Mouse (Mus musculus): ENCODE measurements at regions not wholly inside any gene's neighbourhood (a gene's known extent, or its start where the extent isn't known, plus 50 kb on each side); places are given as distances from the start of the nearest gene placed in this dataset.
"Not testable (repeated sequence)": the region's sequence is repeated elsewhere in the genome, so short reads cannot be mapped to it uniquely, and the experiment has no call there.

DNA sequence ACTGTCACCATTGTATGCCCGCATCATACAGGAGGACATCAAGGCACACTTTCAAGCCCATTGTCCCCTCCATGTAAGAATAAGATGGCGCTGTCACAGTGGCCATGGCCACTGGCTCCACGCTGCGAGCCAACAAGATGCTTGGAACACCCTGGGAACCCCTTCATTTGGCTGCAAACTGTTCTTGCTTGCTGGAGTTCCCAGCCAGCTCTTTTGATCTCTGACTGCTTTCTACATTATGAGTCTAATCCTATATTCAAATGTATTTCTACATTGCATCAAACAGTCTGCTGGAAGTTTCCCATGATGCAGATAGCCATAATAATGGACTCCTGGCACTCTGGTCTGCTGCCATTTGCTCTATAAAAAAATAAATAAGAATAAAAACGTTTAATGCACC lies 131.6 kb upstream of the Irx2 start:
- ATAC-seq (replicated peaks; ENCODE audit: poor library complexity): no peak

DNA sequence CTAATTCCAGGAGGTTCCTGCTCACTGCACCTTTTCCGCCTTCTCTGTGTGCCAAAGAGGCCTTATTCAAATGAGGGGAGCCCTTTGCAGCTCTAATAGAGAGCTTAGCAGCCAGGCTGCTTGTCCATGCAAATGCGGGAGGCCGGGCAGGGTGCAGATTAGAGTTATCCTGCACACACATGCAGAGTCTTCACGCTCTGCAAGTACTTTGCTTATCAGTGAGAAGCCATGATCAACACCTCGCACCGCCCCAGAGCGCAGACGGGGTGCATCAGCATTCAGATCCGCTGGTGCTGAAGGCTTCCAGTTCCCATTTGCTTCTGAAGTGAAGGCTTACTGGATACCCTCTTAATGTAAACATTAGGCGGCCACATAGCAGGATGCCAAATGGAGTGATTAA lies 131.1 kb upstream of the Irx2 start:
- ATAC-seq (replicated peaks; ENCODE audit: poor library complexity): no peak

DNA sequence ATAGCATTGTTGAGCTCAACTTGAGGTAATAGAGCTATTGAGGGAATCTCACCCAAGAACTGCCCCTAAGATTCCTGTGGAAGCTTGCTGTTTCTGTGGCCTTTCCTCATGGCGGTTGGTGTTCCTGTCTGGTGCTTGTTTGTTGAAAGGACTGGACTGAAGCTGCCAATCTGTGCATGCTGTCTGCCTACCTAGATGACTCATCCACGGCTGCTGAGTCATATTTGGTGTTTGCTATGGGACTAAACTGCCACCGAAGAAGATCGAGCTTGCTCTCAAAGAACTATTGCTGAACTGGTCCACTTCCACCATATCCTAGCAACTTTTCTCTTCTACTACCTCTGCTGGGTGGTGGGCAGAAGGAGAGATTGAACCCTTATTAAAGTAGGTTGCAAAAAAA lies 122.7 kb upstream of the Irx2 start:
- no peak for ATAC-seq (replicated peaks; ENCODE audit: poor library complexity)

DNA sequence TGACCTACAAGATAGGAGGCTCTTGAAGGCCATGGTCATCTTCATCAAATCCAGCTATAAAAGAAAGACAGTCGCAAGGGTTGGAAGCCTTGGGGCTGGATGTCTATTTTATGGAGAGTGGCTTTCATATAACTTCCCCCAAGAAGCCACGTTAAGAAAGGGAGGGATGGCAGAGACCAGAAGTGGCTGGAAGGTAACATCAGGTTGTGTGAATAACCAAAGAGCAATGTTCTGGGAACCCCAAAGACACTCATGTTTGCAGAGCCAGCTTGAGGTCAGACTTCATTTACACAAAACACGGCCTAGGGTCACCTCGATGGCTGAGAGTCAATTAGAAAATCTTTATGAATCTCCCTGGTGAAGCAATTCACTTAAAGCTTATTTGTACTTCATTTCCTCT lies 90.0 kb upstream of the Irx2 start:
- ATAC-seq (replicated peaks; ENCODE audit: poor library complexity): no peak

DNA sequence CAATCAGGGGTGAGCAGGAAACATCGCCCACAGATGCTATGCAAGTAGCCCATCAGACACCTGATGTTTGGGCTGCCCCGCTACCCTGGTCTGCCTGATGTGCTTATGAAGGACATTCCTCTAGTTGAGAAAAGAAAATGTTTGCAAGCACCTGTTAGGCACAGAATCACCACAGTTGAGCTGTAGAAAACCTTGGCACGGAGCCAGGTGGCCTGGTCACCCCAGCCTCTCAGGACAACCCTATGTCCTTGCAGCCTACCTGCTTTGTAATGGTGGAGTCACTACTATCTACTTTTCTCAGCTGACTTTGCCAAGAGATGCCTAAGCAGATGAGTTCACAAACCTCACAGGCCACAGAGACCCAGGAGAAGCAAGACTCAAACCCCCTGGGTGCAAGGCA lies 86.9 kb upstream of the Irx2 start:
- ATAC-seq (replicated peaks; ENCODE audit: poor library complexity): no peak

DNA sequence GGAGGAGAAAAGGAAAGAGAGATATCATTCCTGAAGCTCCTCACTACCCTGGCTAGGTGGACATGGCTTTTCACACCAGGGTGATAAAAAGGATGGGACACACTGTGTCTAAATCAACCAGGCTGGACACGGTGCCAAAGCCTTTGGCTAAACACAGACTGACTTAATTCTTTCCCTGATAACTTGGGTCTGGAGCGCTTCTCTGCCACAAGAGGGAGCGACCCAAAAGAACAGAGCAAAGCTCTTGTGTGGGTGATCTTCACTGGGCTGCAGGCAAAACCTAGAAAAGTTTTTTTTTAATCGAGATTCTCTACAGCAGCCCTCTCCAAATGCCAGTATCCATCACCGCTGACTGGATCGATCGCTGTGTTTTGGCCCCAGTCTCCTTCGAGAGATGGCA lies 70.7 kb upstream of the Irx2 start:
- no peak for ATAC-seq (replicated peaks; ENCODE audit: poor library complexity)

DNA sequence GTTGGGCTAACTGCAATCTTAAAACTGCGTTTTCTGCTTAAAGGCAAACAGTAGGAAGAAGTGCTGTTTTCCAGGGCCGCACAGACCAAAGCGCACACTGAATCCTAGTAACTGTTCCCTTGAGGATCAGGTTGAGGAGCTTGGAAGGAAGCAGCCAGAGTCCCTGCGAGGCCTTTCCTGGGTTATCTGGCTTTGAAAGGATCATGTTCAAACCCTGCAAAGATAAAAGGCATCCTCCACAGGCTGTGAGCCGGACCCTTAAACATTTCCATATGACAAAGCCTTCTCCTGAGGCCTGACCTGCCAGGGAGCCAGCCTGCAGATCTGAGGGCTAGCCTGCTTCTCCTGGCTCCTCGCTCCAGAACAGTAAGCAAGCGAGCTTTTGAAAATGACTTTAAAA lies 56.7 kb upstream of the Irx2 start:
- ATAC-seq (replicated peaks; ENCODE audit: poor library complexity): no peak

DNA sequence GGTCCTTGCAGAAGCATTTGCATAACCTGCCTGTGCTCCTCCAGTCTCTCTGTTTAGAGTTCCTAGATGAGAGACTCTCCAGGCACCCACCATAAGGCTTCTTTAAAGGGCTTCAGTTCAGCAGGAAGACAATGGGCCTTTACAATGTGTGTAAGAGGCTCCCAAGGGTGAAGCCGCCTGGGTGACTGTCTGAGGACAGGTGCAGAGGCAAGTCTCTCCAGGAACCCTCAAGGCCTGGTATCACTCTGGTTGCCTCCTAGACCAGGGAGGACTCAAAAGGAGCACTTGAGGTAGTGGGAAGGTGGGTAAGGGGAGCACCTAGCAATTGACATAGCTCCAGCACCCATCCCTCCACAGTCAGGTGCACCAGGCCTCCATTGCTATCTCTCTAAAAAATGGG lies 55.8 kb upstream of the Irx2 start:
- ATAC-seq (replicated peaks; ENCODE audit: poor library complexity): no peak

DNA sequence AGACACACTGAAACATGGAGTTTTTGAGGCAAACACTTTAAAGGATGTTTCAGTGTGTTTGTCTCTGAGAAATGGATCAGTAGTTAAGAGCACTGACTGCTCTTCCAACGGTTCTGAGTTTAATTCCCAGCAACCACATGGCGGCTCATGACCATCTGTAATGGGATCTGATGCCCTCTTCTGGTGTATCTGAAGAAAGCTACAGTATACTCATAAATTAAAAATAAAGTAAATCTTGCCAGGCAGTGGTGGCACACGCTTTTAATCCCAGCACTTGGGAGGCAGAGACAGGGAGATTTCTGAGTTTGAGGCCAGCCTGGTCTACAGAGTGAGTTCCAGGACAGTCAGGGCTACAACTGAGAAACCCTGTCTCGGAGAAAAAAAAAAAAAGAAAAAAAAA lies 54.5 kb upstream of the Irx2 start:
- ATAC-seq (replicated peaks; ENCODE audit: poor library complexity): not testable (repeated sequence)

DNA sequence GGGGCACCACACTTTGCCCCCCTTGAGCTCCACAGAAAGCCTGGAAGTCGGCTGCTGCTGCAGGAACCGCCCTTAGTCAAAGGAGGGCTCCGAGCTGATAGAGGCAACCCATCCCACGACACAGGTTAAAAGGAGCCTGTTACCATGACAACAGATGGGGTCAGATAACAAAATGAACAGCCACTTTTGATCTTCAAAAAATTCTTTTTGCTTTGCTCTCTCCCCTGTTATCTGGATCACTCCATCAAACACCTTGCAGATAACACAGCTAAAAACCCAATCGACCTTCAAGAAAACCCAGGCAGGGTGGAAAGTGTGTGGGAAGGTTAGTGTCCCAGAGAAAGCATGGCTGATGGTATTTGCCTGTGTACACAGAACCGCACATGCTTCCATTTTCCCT lies 52.1 kb upstream of the Irx2 start:
- ATAC-seq (replicated peaks; ENCODE audit: poor library complexity): no peak

DNA sequence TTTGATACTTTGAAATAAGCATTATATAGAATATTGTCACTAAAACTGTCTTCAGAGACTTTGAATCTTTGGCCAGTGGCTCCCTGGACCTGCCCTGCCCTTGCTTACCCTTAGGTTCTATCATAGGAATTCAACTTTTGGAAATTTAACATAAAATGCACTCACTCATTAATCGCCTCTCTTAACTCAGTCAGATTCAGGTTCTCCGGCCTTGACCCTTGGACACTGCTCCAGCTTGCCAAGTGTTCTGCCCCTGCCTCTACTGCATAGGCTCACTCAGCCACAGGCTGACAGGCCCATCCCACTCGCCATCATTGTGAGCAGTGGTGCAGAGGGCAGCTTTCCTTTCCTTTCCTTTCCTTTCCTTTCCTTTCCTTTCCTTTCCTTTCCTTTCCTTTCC lies 50.2 kb upstream of the Irx2 start:
- ATAC-seq (replicated peaks; ENCODE audit: poor library complexity): no peak
